Mouse (Mus musculus) small intestine, adult 2 months (tissue): ENCODE results near the gene Abca2. TPM values are rescaled to one million over a fixed set of nuclear protein-coding genes. Genes with fewer than 3 reads are reported as not detected.
A peak's percentile ranks its signal among the peaks of the same experiment; 100 is the strongest.

Experiments
- H3K27ac ChIP-seq: fragments of 200-500 bp; 2 replicates; pipeline ENCODE4 v1.5.1; 2012; ENCODE audit warnings: low read depth, low read length, control low read depth, inconsistent platforms; ENCODE audit not compliant: insufficient read depth
- H3K27me3 ChIP-seq: fragments of 200-500 bp; 2 replicates; pipeline ENCODE4 v1.6.1; 2012; ENCODE audit warnings: mild to moderate bottlenecking, moderate library complexity, low read length, inconsistent platforms; ENCODE audit not compliant: control insufficient read depth, insufficient read depth
- H3K36me3 ChIP-seq: fragments of 200-500 bp; 2 replicates; pipeline ENCODE4 v1.6.1; 2012; ENCODE audit warnings: mild to moderate bottlenecking, low read length, control low read depth, inconsistent platforms; ENCODE audit not compliant: control insufficient read depth, insufficient read depth
- H3K4me1 ChIP-seq: fragments of 200-500 bp; 2 replicates; pipeline ENCODE4 v1.6.1; 2012; ENCODE audit warnings: low read length, inconsistent platforms, mixed read lengths; ENCODE audit not compliant: control insufficient read depth, insufficient read depth, insufficient read length
- H3K4me3 ChIP-seq: fragments of 200-500 bp; 2 replicates; pipeline ENCODE4 v1.5.1; 2012; ENCODE audit warnings: low read depth, mild to moderate bottlenecking, control low read depth, inconsistent platforms, low read length, moderate library complexity
- CTCF ChIP-seq: fragments of 200-500 bp; IDR thresholded peaks from 2 replicates; pipeline ENCODE4 v1.5.1; 2012; ENCODE audit warnings: low read depth, mild to moderate bottlenecking, control low read depth, inconsistent platforms, low read length, moderate library complexity, mixed read lengths; ENCODE audit not compliant: insufficient replicate concordance, insufficient read length; ENCODE audit errors: extremely low read depth
- POLR2A ChIP-seq: fragments of 200-500 bp; IDR thresholded peaks from 2 replicates; pipeline ENCODE4 v1.6.1; 2012; ENCODE audit warnings: low read depth, mild to moderate bottlenecking, control low read depth, inconsistent platforms, low read length, moderate library complexity
- WGBS: fragments of 180-500 bp; shearing (Covaris S2); methylation state at CpG from one replicate; pipeline ENCODE4 v1.1.7; 2018; 5-methylcytosine and 5-hydroxymethylcytosine counted together
- polyA plus RNA-seq: library from polyadenylated mRNA; depleted of rRNA; stranded (reverse); fragments of >200 nt; gene quantifications from 2 replicates; pipeline ENCODE4 v1.2.3, GENCODE M21; 2012

Abca2 gene
- polyA plus RNA-seq, 1 experiment = 15.0 TPM

DNA sequence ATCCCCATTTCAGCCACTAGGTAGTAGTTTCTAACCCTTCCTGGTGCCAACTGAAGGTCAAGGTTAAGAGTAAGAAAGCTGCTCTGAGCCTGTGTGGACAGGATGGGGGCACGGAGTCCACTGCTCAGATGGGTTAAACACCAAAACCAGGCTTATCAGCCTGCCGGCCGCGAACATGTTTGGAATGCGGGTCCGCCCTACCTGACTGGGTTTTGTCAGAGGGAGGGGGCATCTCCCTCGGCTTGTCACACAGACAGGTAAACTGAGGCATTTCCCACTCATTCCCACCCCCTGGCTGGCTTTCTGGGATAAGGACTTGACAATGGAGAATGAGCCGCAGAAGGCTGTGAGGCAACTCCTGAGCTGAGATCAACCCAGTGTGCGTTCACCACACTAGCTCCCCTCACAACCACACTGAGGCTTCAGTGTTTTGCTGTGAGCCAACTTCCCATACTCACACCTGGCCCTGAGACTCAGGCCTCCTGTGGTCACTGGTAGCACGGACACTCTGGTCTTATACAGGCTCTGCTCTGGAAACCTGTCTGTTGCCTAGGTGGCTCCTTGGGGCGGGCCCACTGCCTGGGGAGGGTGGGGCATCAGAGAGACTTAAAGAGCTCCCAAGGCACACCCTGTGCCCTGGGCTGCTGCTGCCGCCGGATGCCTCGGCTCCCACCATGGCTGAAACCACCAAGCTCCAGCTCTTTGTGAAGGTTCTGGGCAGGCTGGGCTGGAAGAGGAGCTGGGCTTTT, 27.9 kb downstream of the Abca2 start, which contains the start of gene Clic3:
TSS of gene Clic3 (plus strand) at position 634 of the 749 bp plus-strand sequence.
- H3K27me3 ChIP-seq = no peaks in the 10 kb centered on the region
- H3K36me3 ChIP-seq = 0 out of 2 replicates have a peak, but pooled peaks cover 2% of the 10 kb centered on the region
- peaks cover 24% of the 10 kb centered on the region for H3K4me1 ChIP-seq
- no peak within 1 kb of the TSS for H3K4me3 ChIP-seq
- no peak within 1 kb of the TSS for H3K27ac ChIP-seq
- WGBS = 28% methylated on average over 14 of the region's 14 CpGs
- no peak for TF ChIP-seq POLR2A
- no peak for TF ChIP-seq CTCF

DNA sequence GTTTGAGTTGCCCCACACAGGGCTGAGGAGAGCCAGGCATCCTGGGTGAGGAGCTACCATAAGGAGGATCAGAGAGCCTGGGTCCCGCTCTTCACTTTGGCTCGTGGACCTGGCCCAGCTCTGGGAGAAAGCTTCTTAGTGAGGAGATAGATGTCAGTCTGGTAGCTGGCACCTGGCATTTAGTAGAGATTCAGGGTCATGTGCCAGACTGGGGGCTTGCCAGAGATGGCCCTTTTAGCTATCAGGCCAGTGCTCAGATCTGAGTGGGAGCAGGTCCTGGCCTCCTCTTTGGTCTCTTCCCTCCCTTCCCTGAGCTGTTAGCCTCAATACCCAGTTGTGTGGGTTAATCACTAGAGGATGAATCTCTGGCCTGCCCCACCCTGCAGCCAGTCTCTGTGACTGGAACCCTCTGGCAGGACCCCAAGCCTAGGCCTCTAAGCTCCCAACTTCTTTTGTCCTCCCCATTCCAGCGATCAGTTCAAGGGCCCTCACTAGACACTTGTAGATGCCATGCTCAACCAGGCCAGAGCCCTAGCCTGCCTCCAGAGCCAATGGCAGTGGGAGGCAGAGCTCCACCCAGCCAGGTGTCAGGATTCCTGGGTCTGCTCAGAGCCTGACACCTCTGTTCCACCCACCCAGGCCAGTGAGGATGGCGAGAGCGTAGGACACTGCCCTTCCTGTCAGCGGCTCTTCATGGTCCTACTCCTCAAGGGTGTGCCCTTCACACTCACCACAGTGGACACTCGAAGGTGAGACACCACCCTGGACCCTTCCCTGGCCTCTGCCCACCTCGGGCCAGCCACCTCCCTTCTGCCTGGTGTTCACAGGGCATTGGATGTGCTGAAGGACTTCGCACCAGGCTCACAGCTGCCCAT, 28.8 kb downstream of the Abca2 start:
- Histone ChIP-seq H3K36me3 (0 out of 2 replicates have a peak, but pooled peaks cover 2% of the 10 kb centered on the region), H3K27me3 (no peaks in the 10 kb centered on the region), H3K27ac (no peak overlapping the region), H3K4me3 (no peak overlapping the region), H3K4me1 (peaks cover 26% of the 10 kb centered on the region)
- TF ChIP-seq CTCF (no peak), POLR2A (no peak)
- WGBS = 80% methylated on average over 9 of the region's 9 CpGs

- Histone ChIP-seq H3K4me1 (peaks cover 26% of the 10 kb centered on the region), H3K27me3 (no peaks in the 10 kb centered on the region), H3K36me3 (0 out of 2 replicates have a peak, but pooled peaks cover 2% of the 10 kb centered on the region), H3K4me3 (no peak overlapping the region), H3K27ac (no peak overlapping the region)
- WGBS = 48% methylated on average over 5 of the region's 5 CpGs
- TF ChIP-seq POLR2A = no peak
- no peak for TF ChIP-seq CTCF
Measured at GRCm38 (mm10) chr2:25458911-25459310, 30.4 kb downstream of the Abca2 start.

- H3K4me3 ChIP-seq = peak overlapping the region; percentile 79
- no peaks in the 10 kb centered on the region for H3K27me3 ChIP-seq
- WGBS = 14% methylated on average over 5 of the region's 5 CpGs
- TF ChIP-seq POLR2A (no peak), CTCF (no peak)
- H3K27ac ChIP-seq = peak overlapping the region; percentile 91
- H3K36me3 ChIP-seq = 0 out of 2 replicates have a peak, but pooled peaks cover 2% of the 10 kb centered on the region
- H3K4me1 ChIP-seq = peaks cover 26% of the 10 kb centered on the region
Measured at GRCm38 (mm10) chr2:25460135-25460534, 31.6 kb downstream of the Abca2 start.

GRCm38 (mm10) chr2:25460551-25461309, 32.2 kb downstream of the Abca2 start, which contains the start of gene Paxx:
Gene Paxx, minus strand, starts transcription at chr2:25461094.
- Histone ChIP-seq H3K27me3 (no peaks in the 10 kb centered on the region), H3K36me3 (0 out of 2 replicates have a peak, but pooled peaks cover 2% of the 10 kb centered on the region), H3K4me3 (peak within 1 kb of the TSS; percentile 79), H3K4me1 (peaks cover 26% of the 10 kb centered on the region), H3K27ac (peak within 1 kb of the TSS; percentile 91)
- TF ChIP-seq CTCF (no peak), POLR2A (peak; percentile 87)
- under 1% methylated on average over 48 of the region's 48 CpGs for WGBS

DNA sequence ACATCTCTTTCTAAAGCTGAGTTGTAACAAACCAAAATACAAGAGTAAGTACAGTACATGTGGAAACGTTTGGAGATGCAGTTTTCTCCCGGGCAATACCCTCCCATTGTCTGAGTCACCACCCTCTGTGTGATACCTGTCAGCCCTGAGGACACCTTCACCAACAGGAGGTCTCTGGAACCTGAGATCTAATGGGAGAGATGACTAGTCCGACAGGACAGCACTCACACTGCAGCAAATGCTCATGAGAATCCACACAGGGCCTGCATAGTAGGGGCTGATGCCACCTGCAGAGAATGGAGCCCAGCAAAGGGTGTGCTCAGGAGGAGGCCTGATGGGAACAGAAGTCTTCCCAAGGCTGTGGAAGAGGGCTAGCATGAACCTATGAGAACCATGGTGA, 32.9 kb downstream of the Abca2 start:
- 14% methylated on average over 3 of the region's 3 CpGs for WGBS
- H3K4me3 ChIP-seq = no peak overlapping the region

More for the DNA sequence above, 32.9 kb downstream of the Abca2 start:
- TF ChIP-seq CTCF = no peak
- TF ChIP-seq POLR2A = no peak
- H3K4me1 ChIP-seq = peaks cover 23% of the 10 kb centered on the region
- peak overlapping the region; percentile 79 for H3K27ac ChIP-seq
- no peaks in the 10 kb centered on the region for H3K27me3 ChIP-seq
- 0 out of 2 replicates have a peak, but pooled peaks cover 2% of the 10 kb centered on the region for H3K36me3 ChIP-seq
